In the genomic region with DNA sequence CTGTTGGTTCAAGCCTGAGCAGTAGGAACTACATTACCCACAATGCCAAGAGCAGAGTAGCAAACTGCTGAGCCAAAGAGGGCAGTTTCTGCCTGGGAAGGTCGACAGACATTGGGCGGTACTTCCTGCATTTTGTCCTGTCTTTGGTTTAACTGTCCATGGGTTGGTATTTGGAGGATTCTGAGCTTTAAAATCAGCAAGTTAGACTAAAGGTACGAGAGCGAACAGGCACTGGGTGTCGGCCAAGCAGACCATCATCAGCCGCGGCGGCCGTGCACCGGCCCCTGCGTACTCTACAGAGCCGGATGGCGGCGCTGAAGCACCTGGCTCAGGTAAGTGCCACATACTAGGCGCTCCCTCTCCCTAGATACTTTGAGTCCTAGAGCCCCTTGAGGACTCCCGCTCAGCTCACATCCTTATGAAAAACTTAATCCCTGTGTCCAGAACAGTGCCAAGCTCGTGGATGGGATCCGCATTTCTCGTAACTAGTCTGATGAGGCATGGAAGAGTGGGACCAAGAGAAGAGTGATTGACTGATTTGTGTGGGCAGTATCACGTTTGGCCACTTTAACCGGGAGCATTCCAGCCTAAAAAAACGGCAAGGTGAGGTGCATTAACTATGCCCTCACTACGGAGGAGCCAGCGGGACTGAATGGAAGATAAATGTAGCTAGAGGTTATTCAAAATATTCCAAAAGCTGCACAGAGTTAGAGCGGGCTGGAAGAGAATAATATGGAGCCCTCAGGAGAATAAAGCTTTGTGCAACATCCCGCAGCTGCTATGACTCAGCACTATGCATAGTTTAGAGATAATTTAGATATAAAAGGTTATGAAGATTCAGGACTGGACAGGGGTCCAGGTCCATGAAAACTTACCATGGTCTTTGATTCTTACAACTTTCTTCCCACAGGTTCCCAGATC, we compare ENCODE assay signal across 8 mouse cellular contexts. TPM values are rescaled to one million over a fixed set of nuclear protein-coding genes. Genes with fewer than 3 reads are reported as not detected.
DNase-seq lines count a peak whose midpoint lies in the region; ATAC-seq lines count a peak whose summit lies in the region.

Gene Zfp418 (plus strand): TSS at position 104 of the 921 bp plus-strand sequence.

- H3K4me2 ChIP-seq in hindbrain, embryonic 15.5 days, result peak within 1 kb of the TSS; percentile 67

- DNase-seq in WW6 (ENCODE audit: low read depth, low spot score), result peak; percentile 42
- DNase-seq in cerebellum, postnatal 36 days, result peak; percentile 59 to 67
- peak; percentile 73 for DNase-seq in gastrocnemius, adult 18-20 months (ENCODE audit: low spot score)
- peak; percentile 57 to 63 for DNase-seq in layer of hippocampus, postnatal 36 days
- peak; percentile 58 for DNase-seq in lung, postnatal 14 days
- DNase-seq in ovary, postnatal 36 days (ENCODE audit: low spot score), result peak; percentile 33
- peak; percentile 17 to 25 for DNase-seq in thymus, postnatal 36 days

- peaks cover 6% of the 10 kb centered on the region for H3K4me1 ChIP-seq in hindbrain, embryonic 15.5 days (replicated peaks)

- no peaks in the 10 kb centered on the region for H3K9me3 ChIP-seq in hindbrain, embryonic 15.5 days

- no peaks in the 10 kb centered on the region for H3K27me3 ChIP-seq in hindbrain, embryonic 15.5 days

- peak; percentile 97 for ATAC-seq in hindbrain, embryonic 15.5 days (ENCODE audit: low FRiP score, low read depth)

- H3K27ac ChIP-seq in hindbrain, embryonic 15.5 days (replicated peaks), result peak within 1 kb of the TSS; percentile 72

- H3K9ac ChIP-seq in hindbrain, embryonic 15.5 days, result peak within 1 kb of the TSS; percentile 69

- peaks cover 14% of the 10 kb centered on the region for H3K36me3 ChIP-seq in hindbrain, embryonic 15.5 days

- H3K4me3 ChIP-seq in hindbrain, embryonic 15.5 days, result peak within 1 kb of the TSS; percentile 67

- WGBS in hindbrain, embryonic 15.5 days, result 1% methylated on average over 26 of the region's 26 CpGs

RNA-seq across cellular contexts. Expression of gene Zfp418, which starts in this region (rescaled TPM):
- 1 to 10 TPM; 1.9 to 2.2 TPM for total RNA-seq in gastrocnemius, adult 18-20 months (2021)
- 2.9 and 3.0 TPM in 2 replicates for polyA plus RNA-seq in hindbrain, embryonic 15.5 days (2015; fragmentation: Nextera tagmentation; extraction: Ambion mirVana)
- 1 to 10 TPM; 6.3 to 7.9 TPM for total RNA-seq in layer of hippocampus, postnatal 36 days (2021)

Comparison
In these comparisons a context has a peak if more than half of its experiments do, and no peak if none do; other contexts are left out.
1. Peak in every context shown above with its lines: DNase-seq, ATAC-seq, H3K4me3 ChIP-seq and H3K27ac ChIP-seq.
2. DNase-seq: peak in every context shown above with its lines; median percentile 73 in gastrocnemius, adult 18-20 months; 63 in cerebellum, postnatal 36 days; 60 in layer of hippocampus, postnatal 36 days; 58 in lung, postnatal 14 days; 42 in WW6; 33 in ovary, postnatal 36 days; 21 in thymus, postnatal 36 days.